Mouse (Mus musculus) forebrain, embryonic 12.5 days (tissue): ENCODE measurements around the gene Tshb. TPM values are rescaled to one million over a fixed set of nuclear protein-coding genes. Genes with fewer than 3 reads are reported as not detected.

Experiments used
- ATAC-seq: fragments of 200-750 bp; cut with Nextera tagmentation; 2 replicates; pipeline ENCODE4 v1.8.0; 2017; ENCODE audit warnings: moderate TSS enrichment; ENCODE audit not compliant: low FRiP score
- H3K27ac ChIP-seq: fragments of 300-500 bp; sonication (generic); 2 replicates; pipeline ENCODE4 v1.5.1; 2016; ENCODE audit warnings: mild to moderate bottlenecking
- H3K27me3 ChIP-seq: fragments of 300-500 bp; sonication (generic); 2 replicates; pipeline ENCODE4 v1.6.1; 2016; ENCODE audit warnings: mild to moderate bottlenecking
- H3K36me3 ChIP-seq: fragments of 300-500 bp; sonication (generic); replicated peaks from 2 replicates; pipeline ENCODE4 v1.6.1; 2016; ENCODE audit warnings: mild to moderate bottlenecking
- H3K4me1 ChIP-seq: fragments of 300-500 bp; sonication (generic); 2 replicates; pipeline ENCODE4 v1.6.1; 2016
- H3K4me2 ChIP-seq: fragments of 300-500 bp; sonication (generic); 2 replicates; pipeline ENCODE4 v1.6.1; 2016; ENCODE audit warnings: mild to moderate bottlenecking, moderate library complexity
- H3K4me3 ChIP-seq: fragments of 300-500 bp; sonication (generic); replicated peaks from 2 replicates; pipeline ENCODE4 v1.5.1; 2016; ENCODE audit warnings: mild to moderate bottlenecking
- H3K9ac ChIP-seq: fragments of 300-500 bp; sonication (generic); 2 replicates; pipeline ENCODE4 v1.6.1; 2016; ENCODE audit warnings: mild to moderate bottlenecking
- H3K9me3 ChIP-seq: fragments of 300-500 bp; sonication (generic); 2 replicates; pipeline ENCODE4 v1.6.1; 2016
- WGBS: fragments of 180-500 bp; shearing (Covaris S2); methylation state at CpG from one replicate; pipeline ENCODE4 v1.1.7; 2016; 5-methylcytosine and 5-hydroxymethylcytosine counted together
- polyA plus RNA-seq: library from polyadenylated mRNA; unstranded; fragments of >200 nt; fragmentation: Nextera tagmentation; extraction: Ambion mirVana; gene quantifications from 2 replicates; pipeline ENCODE4 v1.2.1, GENCODE M21; 2016

The Tshb gene
- polyA plus RNA-seq, 1 experiment from 2014 or later = 0.05 TPM

GRCm38 (mm10) chr3:102735638-102736037 lies 46.9 kb downstream of the Tshb start:
- H3K36me3 ChIP-seq = no peaks in the 10 kb centered on the region
- WGBS = 51% methylated on average over 6 of the region's 6 CpGs

GRCm38 (mm10) chr3:102735031-102735558 lies 47.4 kb downstream of the Tshb start:
- Histone ChIP-seq H3K4me3 (peak overlapping the region; percentile 70), H3K4me1 (peaks cover 15% of the 10 kb centered on the region), H3K9ac (peak overlapping the region; percentile 76), H3K9me3 (no peaks in the 10 kb centered on the region), H3K36me3 (no peaks in the 10 kb centered on the region), H3K27me3 (peaks cover 16% of the 10 kb centered on the region; the same call in 1 of the 2 replicates), H3K27ac (no peak overlapping the region), H3K4me2 (peak overlapping the region; percentile 85)
- peak; percentile 83 for ATAC-seq
- WGBS = under 1% methylated on average over 33 of the region's 33 CpGs

More at GRCm38 (mm10) chr3:102735638-102736037, 46.9 kb downstream of the Tshb start:
- Histone ChIP-seq H3K4me2 (peak overlapping the region; percentile 85), H3K9me3 (no peaks in the 10 kb centered on the region), H3K9ac (peak overlapping the region; percentile 76), H3K4me3 (peak overlapping the region; percentile 70), H3K27ac (no peak overlapping the region), H3K27me3 (peaks cover 16% of the 10 kb centered on the region; the same call in 1 of the 2 replicates), H3K4me1 (peaks cover 15% of the 10 kb centered on the region)
- ATAC-seq = peak; percentile 33; the same call in 1 of the 2 replicates

DNA sequence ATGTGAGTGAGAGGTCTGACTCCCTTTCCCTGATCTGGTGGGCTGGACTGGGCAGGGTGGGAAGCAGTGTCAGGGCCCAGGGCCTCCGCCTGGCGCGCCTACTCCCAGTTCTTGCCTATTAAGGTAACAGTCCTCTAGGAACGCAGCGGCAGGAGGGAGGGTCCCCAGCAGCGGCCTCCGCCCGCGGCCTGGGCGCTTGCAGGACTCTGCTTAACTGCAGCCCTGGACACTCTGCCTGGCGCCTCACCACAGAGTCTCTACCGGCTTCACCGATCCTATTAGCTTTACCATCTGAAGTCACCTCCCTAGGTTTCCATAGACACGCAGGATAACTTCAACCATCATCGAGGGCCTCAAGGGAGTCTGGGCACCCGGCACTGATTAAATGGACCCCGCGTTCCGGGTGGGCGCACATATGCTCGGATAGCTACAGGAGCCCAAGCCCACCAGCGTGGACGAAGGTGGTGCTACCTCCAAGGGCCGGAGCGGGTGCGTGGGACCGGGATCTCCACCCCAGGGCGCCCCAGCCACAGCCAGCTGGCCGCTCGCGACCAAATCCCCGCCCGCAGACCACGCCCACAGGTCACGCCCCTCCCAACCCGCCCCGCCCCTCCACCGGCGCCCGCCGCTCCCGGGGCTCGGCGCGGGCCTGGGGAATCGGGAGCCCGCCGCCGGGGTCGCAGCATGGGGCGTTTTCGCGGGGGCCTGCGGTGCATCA lies 48.0 kb downstream of the Tshb start, which contains the start of gene Tspan2:
TSS of gene Tspan2 (plus strand) at position 217 of the 718 bp plus-strand sequence.
- peak; percentile 79 for ATAC-seq
- no peaks in the 10 kb centered on the region for H3K36me3 ChIP-seq
- no peaks in the 10 kb centered on the region for H3K9me3 ChIP-seq
- peaks cover 16% of the 10 kb centered on the region; the same call in 1 of the 2 replicates for H3K27me3 ChIP-seq
- H3K9ac ChIP-seq = peak within 1 kb of the TSS; percentile 76
- H3K4me3 ChIP-seq = peak within 1 kb of the TSS; percentile 70
- H3K27ac ChIP-seq = no peak within 1 kb of the TSS
- under 1% methylated on average over 51 of the region's 54 CpGs for WGBS
- peak within 1 kb of the TSS; percentile 85 for H3K4me2 ChIP-seq
- peaks cover 15% of the 10 kb centered on the region for H3K4me1 ChIP-seq

DNA sequence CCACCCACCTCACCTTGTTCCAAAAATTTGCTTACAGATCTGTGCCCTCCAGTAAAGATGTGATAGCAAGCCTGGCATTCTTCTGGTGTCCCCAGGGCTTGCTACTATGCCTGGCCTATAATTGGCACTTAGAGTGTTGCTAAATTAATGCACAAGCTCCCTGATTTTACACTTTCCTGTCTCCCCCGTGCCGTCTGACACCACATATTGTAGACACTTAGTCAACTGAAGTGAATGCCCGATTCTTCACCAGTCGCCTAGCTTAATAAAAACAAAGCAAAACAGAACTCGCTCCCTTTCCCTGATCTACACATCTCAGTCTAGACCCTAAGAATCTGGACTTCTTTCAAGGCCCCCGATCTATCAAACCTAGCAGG lies 48.6 kb downstream of the Tshb start:
- Histone ChIP-seq H3K9ac (peak overlapping the region; percentile 76), H3K4me2 (peak overlapping the region; percentile 85), H3K9me3 (no peaks in the 10 kb centered on the region), H3K36me3 (no peaks in the 10 kb centered on the region), H3K4me3 (peak overlapping the region; percentile 70), H3K27ac (no peak overlapping the region), H3K27me3 (peaks cover 16% of the 10 kb centered on the region; the same call in 1 of the 2 replicates), H3K4me1 (peaks cover 15% of the 10 kb centered on the region)
- 35% methylated on average over 6 of the region's 6 CpGs for WGBS
- no peak for ATAC-seq

DNA sequence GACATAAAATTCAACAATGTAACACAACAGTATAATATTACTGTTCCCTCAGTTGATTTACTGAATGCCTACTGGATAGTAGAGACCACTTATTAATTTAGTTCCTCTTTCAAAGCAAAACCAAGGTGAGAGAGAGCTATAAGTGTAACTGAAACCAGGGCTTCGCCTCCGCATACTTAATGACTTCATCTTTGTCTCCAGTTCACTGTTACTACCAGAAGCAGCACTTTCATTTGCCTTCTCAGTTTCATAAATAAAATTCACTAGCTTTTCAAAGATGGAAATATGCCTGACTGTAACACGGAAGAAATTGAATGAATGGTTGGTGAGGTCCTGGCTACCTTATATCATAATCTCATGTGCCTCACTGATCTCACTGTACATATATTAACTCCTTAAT lies 49.5 kb downstream of the Tshb start:
- Histone ChIP-seq H3K27me3 (peaks cover 16% of the 10 kb centered on the region; the same call in 1 of the 2 replicates), H3K9ac (no peak overlapping the region), H3K4me3 (no peak overlapping the region), H3K4me1 (peaks cover 15% of the 10 kb centered on the region), H3K9me3 (no peaks in the 10 kb centered on the region), H3K4me2 (no peak overlapping the region), H3K36me3 (no peaks in the 10 kb centered on the region), H3K27ac (no peak overlapping the region)
- no peak for ATAC-seq
- WGBS = 89% methylated on average over 3 of the region's 3 CpGs

DNA sequence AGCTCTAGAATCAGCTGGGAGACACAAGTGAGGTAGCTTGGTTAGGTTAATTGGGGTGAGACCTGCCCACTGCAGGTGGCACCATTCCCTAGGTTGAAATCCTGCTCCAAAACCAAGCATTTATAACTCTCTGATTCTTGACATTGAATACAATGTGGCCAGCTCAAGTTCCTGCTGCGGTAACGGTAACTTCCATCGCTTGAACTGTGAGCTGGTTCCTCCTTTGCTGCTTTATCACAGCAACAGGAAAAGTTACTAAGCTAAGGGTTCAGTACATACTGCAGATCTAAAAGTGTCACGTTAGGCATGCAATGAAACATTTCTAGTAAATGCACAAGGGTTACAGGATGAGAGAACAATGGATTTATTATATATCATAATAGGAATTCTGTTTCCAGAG lies 49.9 kb downstream of the Tshb start:
- Histone ChIP-seq H3K4me3 (no peak overlapping the region), H3K4me1 (peaks cover 15% of the 10 kb centered on the region), H3K36me3 (no peaks in the 10 kb centered on the region), H3K4me2 (no peak overlapping the region), H3K27ac (no peak overlapping the region), H3K9me3 (no peaks in the 10 kb centered on the region), H3K27me3 (peaks cover 16% of the 10 kb centered on the region; the same call in 1 of the 2 replicates), H3K9ac (no peak overlapping the region)
- no peak for ATAC-seq
- WGBS = 94% methylated on average over 4 of the region's 4 CpGs

DNA sequence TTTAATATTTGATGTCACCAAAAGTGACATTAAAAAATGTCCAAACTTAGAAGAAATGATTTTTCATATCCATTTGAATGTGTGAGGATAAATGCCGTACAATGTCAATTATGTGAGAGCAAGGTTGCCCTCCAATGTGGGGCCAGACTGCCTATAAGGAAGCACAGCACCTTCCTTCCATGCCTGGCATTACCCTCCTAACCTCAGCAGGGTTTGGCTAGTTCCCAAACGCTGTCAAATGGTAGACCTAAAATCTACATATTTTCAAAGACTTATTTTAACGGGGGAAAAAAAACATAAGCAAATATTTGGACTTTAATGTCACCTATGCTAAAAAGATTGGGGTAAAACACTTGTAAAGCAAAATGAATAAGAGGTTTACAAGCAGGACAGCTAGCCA lies 51.4 kb downstream of the Tshb start:
- Histone ChIP-seq H3K27ac (no peak overlapping the region), H3K4me2 (no peak overlapping the region), H3K9me3 (no peaks in the 10 kb centered on the region), H3K27me3 (peaks cover 5% of the 10 kb centered on the region; the same call in 1 of the 2 replicates), H3K4me1 (peaks cover 14% of the 10 kb centered on the region), H3K9ac (no peak overlapping the region), H3K4me3 (no peak overlapping the region), H3K36me3 (no peaks in the 10 kb centered on the region)
- no peak for ATAC-seq
- WGBS = 86% methylated on average over 3 of the region's 3 CpGs

DNA sequence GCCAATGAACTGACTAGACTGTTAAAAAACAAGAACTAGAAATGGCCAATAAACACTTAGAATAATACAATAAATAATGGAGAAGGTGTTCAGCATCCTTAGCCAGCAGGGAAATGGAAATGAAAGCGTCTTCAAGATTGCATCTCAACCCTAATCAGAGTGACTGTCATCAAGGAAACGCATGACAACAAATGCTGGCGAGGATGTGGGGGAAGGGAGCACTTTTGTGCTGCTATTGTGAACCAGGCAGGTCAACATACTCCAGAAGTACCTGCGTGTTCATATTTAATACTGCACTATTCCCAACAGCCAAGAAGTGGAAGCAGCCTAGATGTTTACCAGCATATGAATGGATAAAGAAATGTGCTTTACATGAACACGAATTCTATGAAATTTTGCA lies 53.1 kb downstream of the Tshb start:
- H3K4me1 ChIP-seq = peaks cover 5% of the 10 kb centered on the region
- H3K27me3 ChIP-seq = peaks cover 5% of the 10 kb centered on the region; the same call in 1 of the 2 replicates
- H3K4me3 ChIP-seq = no peak overlapping the region
- no peaks in the 10 kb centered on the region for H3K36me3 ChIP-seq
- H3K9ac ChIP-seq = no peak overlapping the region
- no peak overlapping the region for H3K27ac ChIP-seq
- no peak for ATAC-seq
- WGBS = 68% methylated on average over 5 of the region's 5 CpGs
- H3K9me3 ChIP-seq = no peaks in the 10 kb centered on the region
- H3K4me2 ChIP-seq = no peak overlapping the region

Other genes with a start within 250 kb of the Tshb start
- 6.0 and 7.7 TPM in 2 replicates for gene Tspan2, start 48.2 kb downstream of the Tshb start, polyA plus RNA-seq
- not detected in 2 replicates for gene Sycp1, start 153.4 kb upstream of the Tshb start, polyA plus RNA-seq
- gene Nr1h5, start 181.4 kb upstream of the Tshb start, polyA plus RNA-seq = 0.09 TPM in 1 of 2 replicates, not detected in the other
- 77.2 and 86.8 TPM in 2 replicates for gene Sike1, start 213.0 kb upstream of the Tshb start, polyA plus RNA-seq
- gene Csde1, start 237.7 kb upstream of the Tshb start, polyA plus RNA-seq = 532 and 540 TPM in 2 replicates